21 mouse cellular contexts compared by ENCODE assay signal in genomic region chr2:112270011-112270410, GRCm38 (mm10). TPM values are rescaled to one million over a fixed set of nuclear protein-coding genes. Genes with fewer than 3 reads are reported as not detected.
DNase-seq lines count a peak whose midpoint lies in the region; ATAC-seq and TF ChIP-seq lines count a peak whose summit lies in the region.
"Had no signal": no experiment of that assay in that cellular context is flagged by ENCODE, and none has a peak within 500 bp of the region (broad histone marks: within the 10 kb centered on the region; RNA-seq: fewer than 3 reads in every experiment).

No protein-coding gene starts in this region.

- peaks cover 44% of the 10 kb centered on the region for H3K4me1 ChIP-seq in megakaryocyte, embryonic 14.5 days
- H3K4me1 ChIP-seq in heart, embryonic 15.5 days (replicated peaks), result peaks cover 19% of the 10 kb centered on the region
- H3K4me1 ChIP-seq in midbrain, postnatal 0 days (ENCODE audit: insufficient read depth, low read length), result peaks cover 23% of the 10 kb centered on the region
- H3K4me1 ChIP-seq: stomach, embryonic 15.5 days had no signal

- no peak for ATAC-seq in megakaryocyte, adult 5-6 weeks (ENCODE audit: poor library complexity, severe bottlenecking)
- no peak for ATAC-seq in heart, embryonic 15.5 days (replicated peaks; ENCODE audit: insufficient number of reproducible peaks, insufficient read depth, low FRiP score, low read depth)
- no peak for ATAC-seq in midbrain, postnatal 0 days (ENCODE audit: low FRiP score)

- H3K4me2 ChIP-seq in heart, embryonic 15.5 days, result peak overlapping the region; percentile 23; the same call in 1 of the 2 replicates
- peak overlapping the region; percentile 9; the same call in 1 of the 2 replicates for H3K4me2 ChIP-seq in midbrain, postnatal 0 days (ENCODE audit: low read depth, low read length, poor library complexity, severe bottlenecking)
- H3K4me2 ChIP-seq: stomach, embryonic 15.5 days had no signal

- H3K9ac ChIP-seq in heart, embryonic 15.5 days, result no peak overlapping the region
- no peak overlapping the region for H3K9ac ChIP-seq in midbrain, postnatal 0 days (replicated peaks; ENCODE audit: low read length, poor library complexity, severe bottlenecking)
- H3K9ac ChIP-seq: stomach, embryonic 15.5 days had no signal

- TF ChIP-seq CTCF in midbrain, postnatal 0 days (IDR thresholded peaks at IDR 0.05), result no peak

- intact Hi-C loops in heart, postnatal 14 days (cut with DNase I), result no loop called here

- H3K27me3 ChIP-seq in megakaryocyte, embryonic 14.5 days (replicated peaks), result no peaks in the 10 kb centered on the region
- no peaks in the 10 kb centered on the region for H3K27me3 ChIP-seq in heart, embryonic 15.5 days
- no peaks in the 10 kb centered on the region for H3K27me3 ChIP-seq in midbrain, postnatal 0 days (ENCODE audit: insufficient read depth, low read length)
- H3K27me3 ChIP-seq: stomach, embryonic 15.5 days had no signal

- H3K27ac ChIP-seq in heart, embryonic 15.5 days, result peak overlapping the region; percentile 77
- H3K27ac ChIP-seq in midbrain, postnatal 0 days (ENCODE audit: low read depth, low read length), result no peak overlapping the region
- H3K27ac ChIP-seq: layer of hippocampus, adult 2 months; stomach, embryonic 15.5 days had no signal

- 49% methylated on average over 2 of the region's 2 CpGs for WGBS in heart, embryonic 15.5 days
- WGBS in midbrain, postnatal 0 days, result 86% methylated on average over 2 of the region's 2 CpGs

- peak overlapping the region; percentile 72 for H3K4me3 ChIP-seq in megakaryocyte, embryonic 14.5 days (replicated peaks)
- H3K4me3 ChIP-seq in heart, embryonic 15.5 days, result no peak overlapping the region
- H3K4me3 ChIP-seq in midbrain, postnatal 0 days (ENCODE audit: low read depth, low read length), result no peak overlapping the region
- H3K4me3 ChIP-seq: layer of hippocampus, adult 2 months; myocyte; stomach, embryonic 15.5 days had no signal

- DNase-seq in heart, adult 11 months, result peak; percentile 93
- DNase-seq in heart, postnatal 14 days, result no peak
- no peak for DNase-seq in midbrain, postnatal 0 days (ENCODE audit: low spot score)
- DNase-seq in spleen, adult 12 weeks (ENCODE audit: low spot score), result no peak
- DNase-seq in lung, postnatal 14 days, result no peak
- DNase-seq: adrenal gland, adult 8-10 months; cerebellum, adult 9-10 months; right cerebral cortex, postnatal 4 days; thymus, postnatal 36 days had no signal

- H3K36me3 ChIP-seq in megakaryocyte, embryonic 14.5 days (replicated peaks; ENCODE audit: low read length), result peaks cover 28% of the 10 kb centered on the region
- peaks cover 6% of the 10 kb centered on the region for H3K36me3 ChIP-seq in heart, embryonic 15.5 days
- no peaks in the 10 kb centered on the region for H3K36me3 ChIP-seq in midbrain, postnatal 0 days (ENCODE audit: insufficient read depth, low read length)
- H3K36me3 ChIP-seq: stomach, embryonic 15.5 days had no signal

- H3K9me3 ChIP-seq in megakaryocyte, embryonic 14.5 days, result no peaks in the 10 kb centered on the region
- no peaks in the 10 kb centered on the region for H3K9me3 ChIP-seq in heart, embryonic 15.5 days (replicated peaks)
- no peaks in the 10 kb centered on the region for H3K9me3 ChIP-seq in midbrain, postnatal 0 days (ENCODE audit: low read length)
- H3K9me3 ChIP-seq: stomach, embryonic 15.5 days had no signal

RNA-seq across cellular contexts. Expression of gene Gm21985, which starts 3.9 kb away (rescaled TPM):
- total RNA-seq in heart, postnatal 14 days (2021), result under 1 TPM in 1 of 2 experiments, not detected in 1; 0.51 TPM
- not detected in 2 replicates for polyA plus RNA-seq in megakaryocyte, embryonic 14.5 days (2012; ENCODE audit: insufficient read depth, low replicate concordance)
- not detected in 2 replicates for total RNA-seq in megakaryocyte, adult 5-6 weeks (2015)
- 0.24 and 0.95 TPM in 2 replicates for total RNA-seq in megakaryocyte, adult 5-6 weeks (2017)
- polyA plus RNA-seq in heart, embryonic 15.5 days (2015; fragmentation: Nextera tagmentation; extraction: Ambion mirVana), result not detected in 2 replicates
- 2.3 and 2.5 TPM in 2 replicates for total RNA-seq in midbrain, postnatal 0 days (2014; rRNA removed)
- polyA plus RNA-seq in midbrain, postnatal 0 days (2015; fragmentation: Nextera tagmentation; extraction: Ambion mirVana), result not detected in 2 replicates
- total RNA-seq: gastrocnemius, postnatal 4 days; liver, adult 2 months had no signal
- polyA plus RNA-seq: intestine, embryonic 14.5 days; kidney, embryonic 16.5 days; liver, adult 2 months; myocyte; stomach, embryonic 15.5 days had no signal

RNA-seq across cellular contexts. Expression of gene Slc12a6, which starts 4.4 kb away (rescaled TPM):
- total RNA-seq in heart, postnatal 14 days (2021), result 10 to 100 TPM; 40.7 to 42.8 TPM
- 0.71 and 2.6 TPM in 2 replicates for polyA plus RNA-seq in megakaryocyte, embryonic 14.5 days (2012; ENCODE audit: insufficient read depth, low replicate concordance)
- 108 and 110 TPM in 2 replicates for total RNA-seq in megakaryocyte, adult 5-6 weeks (2015)
- 111 and 132 TPM in 2 replicates for total RNA-seq in megakaryocyte, adult 5-6 weeks (2017)
- polyA plus RNA-seq in heart, embryonic 15.5 days (2015; fragmentation: Nextera tagmentation; extraction: Ambion mirVana), result 9.6 and 11.4 TPM in 2 replicates
- total RNA-seq in midbrain, postnatal 0 days (2014; rRNA removed), result 69.7 and 81.6 TPM in 2 replicates
- 13.3 and 14.1 TPM in 2 replicates for polyA plus RNA-seq in midbrain, postnatal 0 days (2015; fragmentation: Nextera tagmentation; extraction: Ambion mirVana)

RNA-seq across cellular contexts. Expression of gene Nop10, which starts 8.3 kb away (rescaled TPM):
- total RNA-seq in heart, postnatal 14 days (2021), result 10 to 100 TPM; 57.1 to 64.2 TPM
- polyA plus RNA-seq in megakaryocyte, embryonic 14.5 days (2012; ENCODE audit: insufficient read depth, low replicate concordance), result 4.9 and 25.7 TPM in 2 replicates
- 48.1 and 56.2 TPM in 2 replicates for total RNA-seq in megakaryocyte, adult 5-6 weeks (2015)
- total RNA-seq in megakaryocyte, adult 5-6 weeks (2017), result 72.9 and 74.8 TPM in 2 replicates
- polyA plus RNA-seq in heart, embryonic 15.5 days (2015; fragmentation: Nextera tagmentation; extraction: Ambion mirVana), result 159 and 160 TPM in 2 replicates
- total RNA-seq in midbrain, postnatal 0 days (2014; rRNA removed), result 75.7 and 111 TPM in 2 replicates
- 151 and 158 TPM in 2 replicates for polyA plus RNA-seq in midbrain, postnatal 0 days (2015; fragmentation: Nextera tagmentation; extraction: Ambion mirVana)

RNA-seq across cellular contexts. Expression of gene Nutm1, which starts 10.9 kb away (rescaled TPM):
- total RNA-seq in heart, postnatal 14 days (2021), result not detected
- polyA plus RNA-seq in megakaryocyte, embryonic 14.5 days (2012; ENCODE audit: insufficient read depth, low replicate concordance), result 0.88 TPM in 1 of 2 replicates, not detected in the other
- not detected in 2 replicates for total RNA-seq in megakaryocyte, adult 5-6 weeks (2015)
- total RNA-seq in megakaryocyte, adult 5-6 weeks (2017), result not detected in 2 replicates
- polyA plus RNA-seq in heart, embryonic 15.5 days (2015; fragmentation: Nextera tagmentation; extraction: Ambion mirVana), result not detected in 2 replicates
- total RNA-seq in midbrain, postnatal 0 days (2014; rRNA removed), result not detected in 2 replicates
- 0.06 and 0.09 TPM in 2 replicates for polyA plus RNA-seq in midbrain, postnatal 0 days (2015; fragmentation: Nextera tagmentation; extraction: Ambion mirVana)
- total RNA-seq: ES-E14; gastrocnemius, postnatal 4 days; layer of hippocampus, adult 2 months; left cerebral cortex, postnatal 10 days; liver, adult 2 months had no signal
- polyA plus RNA-seq: intestine, embryonic 14.5 days; liver, adult 2 months; myocyte had no signal

RNA-seq across cellular contexts. Expression of gene Lpcat4, which starts 30.7 kb away (rescaled TPM):
- 1 to 10 TPM; 4.3 to 4.4 TPM for total RNA-seq in heart, postnatal 14 days (2021)
- 23.4 and 31.6 TPM in 2 replicates for polyA plus RNA-seq in megakaryocyte, embryonic 14.5 days (2012; ENCODE audit: insufficient read depth, low replicate concordance)
- 27.0 and 44.0 TPM in 2 replicates for total RNA-seq in megakaryocyte, adult 5-6 weeks (2015)
- 11.8 and 18.9 TPM in 2 replicates for total RNA-seq in megakaryocyte, adult 5-6 weeks (2017)
- polyA plus RNA-seq in heart, embryonic 15.5 days (2015; fragmentation: Nextera tagmentation; extraction: Ambion mirVana), result 10.4 and 11.9 TPM in 2 replicates
- 23.3 and 37.2 TPM in 2 replicates for total RNA-seq in midbrain, postnatal 0 days (2014; rRNA removed)
- polyA plus RNA-seq in midbrain, postnatal 0 days (2015; fragmentation: Nextera tagmentation; extraction: Ambion mirVana), result 20.2 and 21.6 TPM in 2 replicates
